Mouse (Mus musculus): ENCODE data around the gene Zfhx2.
"Not testable (repeated sequence)": the region's sequence is repeated elsewhere in the genome, so short reads cannot be mapped to it uniquely, and the experiment has no call there.

Zfhx2 gene

GRCm38 (mm10) chr14:55054191-55054749 is 37.9 kb downstream of the Zfhx2 start:
- Histone ChIP-seq H3K36me3 (ENCODE audit: control insufficient read depth, insufficient read depth, low read length, poor library complexity, severe bottlenecking) (no peaks in the 10 kb centered on the region), H3K27me3 (ENCODE audit: control insufficient read depth, insufficient read depth, low read length, poor library complexity, severe bottlenecking) (no peaks in the 10 kb centered on the region; the same call in 1 of the 2 replicates)
- DNase-seq (ENCODE audit: low read depth, low spot score) = no peak

GRCm38 (mm10) chr14:55053708-55054190 is 38.4 kb downstream of the Zfhx2 start:
- DNase-seq (ENCODE audit: low read depth, low spot score) = no peak
- Histone ChIP-seq H3K27me3 (ENCODE audit: control insufficient read depth, insufficient read depth, low read length, poor library complexity, severe bottlenecking) (no peaks in the 10 kb centered on the region; the same call in 1 of the 2 replicates), H3K36me3 (ENCODE audit: control insufficient read depth, insufficient read depth, low read length, poor library complexity, severe bottlenecking) (no peaks in the 10 kb centered on the region)

GRCm38 (mm10) chr14:55053050-55053449 is 39.1 kb downstream of the Zfhx2 start:
- Histone ChIP-seq H3K36me3 (ENCODE audit: control insufficient read depth, insufficient read depth, low read length, poor library complexity, severe bottlenecking) (no peaks in the 10 kb centered on the region), H3K27me3 (ENCODE audit: control insufficient read depth, insufficient read depth, low read length, poor library complexity, severe bottlenecking) (no peaks in the 10 kb centered on the region; the same call in 1 of the 2 replicates)
- DNase-seq (ENCODE audit: low read depth, low spot score) = no peak

DNA sequence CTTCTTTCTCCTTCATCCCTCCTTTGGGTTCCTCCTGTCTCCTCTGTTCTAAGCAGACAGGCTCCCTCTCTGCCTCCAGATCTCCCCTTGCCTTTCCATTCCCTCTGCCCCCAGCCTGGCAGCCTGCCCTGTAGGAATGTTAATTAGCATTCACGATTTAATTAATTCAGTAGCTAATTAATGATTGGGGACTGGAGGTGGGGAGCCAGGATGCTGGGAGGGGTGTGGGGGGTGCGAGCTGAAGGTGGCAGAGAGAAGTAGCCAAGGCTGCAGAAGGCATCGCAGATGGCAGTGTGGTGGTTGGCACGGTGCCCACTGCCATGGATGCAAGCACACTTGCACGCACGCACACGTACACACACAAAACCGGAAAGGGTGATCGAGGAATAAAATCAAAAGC is 39.6 kb downstream of the Zfhx2 start:
- DNase-seq (ENCODE audit: low read depth, low spot score) = no peak
- Histone ChIP-seq H3K36me3 (ENCODE audit: control insufficient read depth, insufficient read depth, low read length, poor library complexity, severe bottlenecking) (no peaks in the 10 kb centered on the region), H3K27me3 (ENCODE audit: control insufficient read depth, insufficient read depth, low read length, poor library complexity, severe bottlenecking) (no peaks in the 10 kb centered on the region; the same call in 1 of the 2 replicates)

GRCm38 (mm10) chr14:55047971-55048531 is 44.1 kb downstream of the Zfhx2 start:
- Histone ChIP-seq H3K36me3 (ENCODE audit: control insufficient read depth, insufficient read depth, low read length, poor library complexity, severe bottlenecking) (no peaks in the 10 kb centered on the region), H3K27me3 (ENCODE audit: control insufficient read depth, insufficient read depth, low read length, poor library complexity, severe bottlenecking) (no peaks in the 10 kb centered on the region)
- DNase-seq (ENCODE audit: low read depth, low spot score) = no peak

- not testable (repeated sequence) for H3K36me3 ChIP-seq (ENCODE audit: control insufficient read depth, insufficient read depth, low read length, poor library complexity, severe bottlenecking); DNase-seq (ENCODE audit: low read depth, low spot score); H3K27me3 ChIP-seq (ENCODE audit: control insufficient read depth, insufficient read depth, low read length, poor library complexity, severe bottlenecking)
Measured at GRCm38 (mm10) chr14:55043694-55044093, 48.4 kb downstream of the Zfhx2 start.

DNA sequence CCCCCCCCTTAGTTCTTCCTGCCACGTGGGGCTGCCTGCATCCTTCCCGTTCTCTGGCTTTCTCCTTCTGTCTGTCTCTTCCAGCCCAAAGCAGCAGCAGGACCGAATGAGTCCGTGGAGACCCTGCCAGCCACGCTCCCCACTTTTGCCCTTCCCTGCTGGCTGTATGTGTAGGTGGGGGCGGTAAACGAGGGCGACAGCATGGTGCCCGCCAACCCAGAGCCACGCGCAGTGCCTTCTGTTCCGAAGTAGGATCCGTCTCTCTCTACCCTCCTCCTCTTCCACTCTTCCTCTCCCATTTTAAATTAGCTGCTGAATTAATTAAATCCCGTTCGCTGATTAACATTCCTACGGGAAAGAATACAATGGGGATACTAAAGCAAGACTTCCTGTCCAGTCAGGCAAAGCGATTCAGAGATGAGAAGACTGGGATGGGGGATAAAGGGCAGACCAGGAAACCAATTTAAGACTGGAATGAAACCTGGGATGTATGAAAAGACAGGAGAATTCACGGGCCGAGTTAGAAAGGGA is 59.4 kb downstream of the Zfhx2 start:
- no peak for DNase-seq (ENCODE audit: low read depth, low spot score)
- Histone ChIP-seq H3K36me3 (ENCODE audit: control insufficient read depth, insufficient read depth, low read length, poor library complexity, severe bottlenecking) (no peaks in the 10 kb centered on the region), H3K27me3 (ENCODE audit: control insufficient read depth, insufficient read depth, low read length, poor library complexity, severe bottlenecking) (no peaks in the 10 kb centered on the region)

- Histone ChIP-seq H3K36me3 (ENCODE audit: control insufficient read depth, insufficient read depth, low read length, poor library complexity, severe bottlenecking) (no peaks in the 10 kb centered on the region), H3K27me3 (ENCODE audit: control insufficient read depth, insufficient read depth, low read length, poor library complexity, severe bottlenecking) (no peaks in the 10 kb centered on the region)
- DNase-seq (ENCODE audit: low read depth, low spot score) = peak; percentile 51
Measured at GRCm38 (mm10) chr14:55029034-55029698, 63.0 kb downstream of the Zfhx2 start.

DNA sequence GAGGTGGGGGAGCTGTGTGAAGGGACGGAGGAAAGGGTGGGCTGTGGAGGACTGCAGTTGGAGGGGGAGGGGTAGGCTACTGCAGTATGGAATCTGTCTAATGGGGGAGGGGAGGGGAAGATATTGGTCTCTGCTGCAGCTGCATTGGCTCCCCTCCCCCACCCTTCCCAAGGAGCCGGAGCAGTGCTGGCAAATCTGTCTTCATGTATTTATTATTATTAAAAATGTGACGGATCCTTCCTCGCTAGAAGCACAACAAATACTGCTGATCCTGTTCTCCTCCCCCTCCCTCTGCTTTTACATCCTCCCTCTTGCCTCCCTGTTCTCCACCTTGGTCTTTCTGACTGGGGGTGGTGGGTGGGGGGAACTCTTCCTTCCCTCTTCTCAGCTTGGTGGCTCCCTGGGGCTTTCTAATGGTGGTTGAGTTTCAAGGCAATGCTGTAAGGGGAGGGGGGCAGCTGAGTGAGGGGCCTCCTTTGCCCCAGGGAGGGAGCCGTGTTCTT is 63.7 kb downstream of the Zfhx2 start:
- no peaks in the 10 kb centered on the region for H3K27me3 ChIP-seq (ENCODE audit: control insufficient read depth, insufficient read depth, low read length, poor library complexity, severe bottlenecking)
- no peak for DNase-seq (ENCODE audit: low read depth, low spot score)
- H3K36me3 ChIP-seq (ENCODE audit: control insufficient read depth, insufficient read depth, low read length, poor library complexity, severe bottlenecking) = no peaks in the 10 kb centered on the region; the same call in 1 of the 2 replicates

GRCm38 (mm10) chr14:55027653-55028052 is 64.5 kb downstream of the Zfhx2 start:
- Histone ChIP-seq H3K36me3 (ENCODE audit: control insufficient read depth, insufficient read depth, low read length, poor library complexity, severe bottlenecking) (no peaks in the 10 kb centered on the region; the same call in 1 of the 2 replicates), H3K27me3 (ENCODE audit: control insufficient read depth, insufficient read depth, low read length, poor library complexity, severe bottlenecking) (no peaks in the 10 kb centered on the region)
- DNase-seq (ENCODE audit: low read depth, low spot score) = no peak

- no peaks in the 10 kb centered on the region; the same call in 1 of the 2 replicates for H3K36me3 ChIP-seq (ENCODE audit: control insufficient read depth, insufficient read depth, low read length, poor library complexity, severe bottlenecking)
- no peaks in the 10 kb centered on the region for H3K27me3 ChIP-seq (ENCODE audit: control insufficient read depth, insufficient read depth, low read length, poor library complexity, severe bottlenecking)
- no peak for DNase-seq (ENCODE audit: low read depth, low spot score)
Measured at GRCm38 (mm10) chr14:55027251-55027650, 64.9 kb downstream of the Zfhx2 start.

- Histone ChIP-seq H3K27me3 (ENCODE audit: control insufficient read depth, insufficient read depth, low read length, poor library complexity, severe bottlenecking) (no peaks in the 10 kb centered on the region), H3K36me3 (ENCODE audit: control insufficient read depth, insufficient read depth, low read length, poor library complexity, severe bottlenecking) (no peaks in the 10 kb centered on the region; the same call in 1 of the 2 replicates)
- no peak for DNase-seq (ENCODE audit: low read depth, low spot score)
Measured at GRCm38 (mm10) chr14:55025527-55025926, 66.6 kb downstream of the Zfhx2 start.

DNA sequence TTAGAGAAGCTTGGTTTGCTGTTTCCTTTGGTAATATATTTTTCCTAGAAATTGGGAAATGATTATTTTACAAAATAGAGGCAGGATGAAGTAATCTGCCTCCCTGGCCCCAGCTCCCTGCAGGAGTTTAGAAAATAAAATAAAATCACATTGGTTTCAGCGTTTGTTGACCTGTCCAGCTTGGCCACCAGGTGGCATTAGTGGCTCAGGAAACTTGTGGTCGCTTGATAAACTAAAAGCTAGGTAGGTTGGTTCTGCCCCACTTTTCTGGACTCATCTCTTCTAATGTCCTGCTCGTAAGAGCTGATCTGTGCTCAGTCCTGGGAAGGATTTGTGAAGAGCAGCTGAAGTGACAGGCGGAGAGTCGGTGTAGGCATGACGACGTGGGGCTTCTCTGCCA is 67.9 kb downstream of the Zfhx2 start:
- H3K27me3 ChIP-seq (ENCODE audit: control insufficient read depth, insufficient read depth, low read length, poor library complexity, severe bottlenecking) = no peaks in the 10 kb centered on the region

DNA sequence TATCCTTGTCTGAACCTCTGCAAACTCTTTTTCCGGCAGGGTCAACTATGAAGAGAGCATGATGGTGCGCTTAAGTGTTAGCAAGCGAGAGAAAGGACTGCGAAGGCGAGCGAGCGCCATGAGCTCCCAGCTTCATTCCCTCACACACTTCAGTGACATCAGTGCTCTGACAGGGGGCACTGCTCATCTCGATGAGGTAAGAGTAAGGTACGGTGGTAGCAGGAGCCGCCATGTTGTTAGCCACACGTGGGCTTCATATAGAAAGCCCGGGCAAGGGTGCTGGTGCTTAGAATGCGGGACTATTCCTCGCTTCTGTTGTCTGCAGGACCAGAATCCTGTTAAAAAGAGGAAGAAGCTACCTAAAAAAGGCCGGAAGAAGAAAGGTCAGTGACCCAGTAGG is 69.1 kb downstream of the Zfhx2 start:
- no peaks in the 10 kb centered on the region for H3K27me3 ChIP-seq (ENCODE audit: control insufficient read depth, insufficient read depth, low read length, poor library complexity, severe bottlenecking)
- no peaks in the 10 kb centered on the region; the same call in 1 of the 2 replicates for H3K36me3 ChIP-seq (ENCODE audit: control insufficient read depth, insufficient read depth, low read length, poor library complexity, severe bottlenecking)
- DNase-seq (ENCODE audit: low read depth, low spot score) = no peak

More for the DNA sequence above, 67.9 kb downstream of the Zfhx2 start:
- peak; percentile 61 for DNase-seq (ENCODE audit: low read depth, low spot score)
- no peaks in the 10 kb centered on the region; the same call in 1 of the 2 replicates for H3K36me3 ChIP-seq (ENCODE audit: control insufficient read depth, insufficient read depth, low read length, poor library complexity, severe bottlenecking)

GRCm38 (mm10) chr14:55020394-55020793 is 71.7 kb downstream of the Zfhx2 start:
- H3K36me3 ChIP-seq (ENCODE audit: control insufficient read depth, insufficient read depth, low read length, poor library complexity, severe bottlenecking) = peaks cover 2% of the 10 kb centered on the region
- H3K27me3 ChIP-seq (ENCODE audit: control insufficient read depth, insufficient read depth, low read length, poor library complexity, severe bottlenecking) = no peaks in the 10 kb centered on the region
- no peak for DNase-seq (ENCODE audit: low read depth, low spot score)
